Mouse (Mus musculus) right cerebral cortex, postnatal 25 days (tissue): ENCODE results near the gene Birc5.
"Not testable (repeated sequence)": the region's sequence is repeated elsewhere in the genome, so short reads cannot be mapped to it uniquely, and the experiment has no call there.

Source experiments
- DNase-seq: peaks from one replicate; pipeline ENCODE4 v3.0.0; 2022

Gene Birc5

GRCm38 (mm10) chr11:117827386-117827785, 21.7 kb upstream of the Birc5 start:
- no peak for DNase-seq

- no peak for DNase-seq
Observed at GRCm38 (mm10) chr11:117828149-117828887, 20.7 kb upstream of the Birc5 start.

GRCm38 (mm10) chr11:117828888-117829604, 20.0 kb upstream of the Birc5 start:
- no peak for DNase-seq

GRCm38 (mm10) chr11:117829671-117830215, 19.3 kb upstream of the Birc5 start:
- no peak for DNase-seq

GRCm38 (mm10) chr11:117830401-117830800, 18.6 kb upstream of the Birc5 start:
- DNase-seq = no peak

GRCm38 (mm10) chr11:117832086-117832969, 16.7 kb upstream of the Birc5 start:
- peak; percentile 71 for DNase-seq

GRCm38 (mm10) chr11:117833509-117833908, 15.5 kb upstream of the Birc5 start:
- not testable (repeated sequence) for DNase-seq

- DNase-seq = no peak
Observed at GRCm38 (mm10) chr11:117834086-117834485, 15.0 kb upstream of the Birc5 start.

GRCm38 (mm10) chr11:117836306-117836705, 12.7 kb upstream of the Birc5 start:
- DNase-seq = peak; percentile 49

- DNase-seq = no peak
Observed at GRCm38 (mm10) chr11:117838572-117838971, 10.5 kb upstream of the Birc5 start.

GRCm38 (mm10) chr11:117839021-117839420, 10.0 kb upstream of the Birc5 start:
- no peak for DNase-seq

GRCm38 (mm10) chr11:117840910-117841309, 8.1 kb upstream of the Birc5 start:
- DNase-seq = no peak

- no peak for DNase-seq
Observed at GRCm38 (mm10) chr11:117843434-117843833, 5.6 kb upstream of the Birc5 start.

- no peak for DNase-seq
Observed at GRCm38 (mm10) chr11:117844997-117845396, 4.1 kb upstream of the Birc5 start.

- DNase-seq = no peak
Observed at GRCm38 (mm10) chr11:117845651-117846050, 3.4 kb upstream of the Birc5 start.

GRCm38 (mm10) chr11:117846640-117847039, 2.4 kb upstream of the Birc5 start:
- no peak for DNase-seq

GRCm38 (mm10) chr11:117847593-117848215, 1.3 kb upstream of the Birc5 start:
- no peak for DNase-seq

GRCm38 (mm10) chr11:117848271-117848984, 623 bp upstream of the Birc5 start:
- DNase-seq = no peak

- no peak for DNase-seq
Observed at GRCm38 (mm10) chr11:117852875-117853274, 3.8 kb downstream of the Birc5 start.

- DNase-seq = no peak
Observed at GRCm38 (mm10) chr11:117854241-117854640, 5.2 kb downstream of the Birc5 start.

- DNase-seq = no peak
Observed at GRCm38 (mm10) chr11:117855360-117855759, 6.3 kb downstream of the Birc5 start.

GRCm38 (mm10) chr11:117855975-117856374, 6.9 kb downstream of the Birc5 start:
- no peak for DNase-seq
